Mouse (Mus musculus) forebrain, embryonic 15.5 days (tissue): ENCODE measurements around the gene Mettl27. TPM values are rescaled to one million over a fixed set of nuclear protein-coding genes. Genes with fewer than 3 reads are reported as not detected.

ENCODE experiments used
- ATAC-seq: fragments of 200-750 bp; cut with Nextera tagmentation; replicated peaks from 2 replicates; pipeline ENCODE4 v1.8.0; 2017; ENCODE audit warnings: mild to moderate bottlenecking, moderate TSS enrichment, moderate library complexity
- H3K27ac ChIP-seq: fragments of 300-500 bp; sonication (generic); replicated peaks from 2 replicates; pipeline ENCODE4 v1.5.1; 2015; ENCODE audit warnings: mild to moderate bottlenecking, inconsistent platforms
- H3K27me3 ChIP-seq: fragments of 300-500 bp; sonication (generic); 2 replicates; pipeline ENCODE4 v1.6.1; 2015; ENCODE audit warnings: inconsistent platforms
- H3K36me3 ChIP-seq: fragments of 300-500 bp; sonication (generic); 2 replicates; pipeline ENCODE4 v1.6.1; 2015; ENCODE audit warnings: mild to moderate bottlenecking, inconsistent platforms
- H3K4me1 ChIP-seq: fragments of 300-500 bp; sonication (generic); 2 replicates; pipeline ENCODE4 v1.6.1; 2015; ENCODE audit warnings: inconsistent platforms
- H3K4me2 ChIP-seq: fragments of 300-500 bp; sonication (generic); replicated peaks from 2 replicates; pipeline ENCODE4 v1.6.1; 2015; ENCODE audit warnings: mild to moderate bottlenecking, inconsistent platforms
- H3K4me3 ChIP-seq: fragments of 300-500 bp; sonication (generic); 2 replicates; pipeline ENCODE4 v1.5.1; 2015; ENCODE audit warnings: mild to moderate bottlenecking, inconsistent platforms
- H3K9ac ChIP-seq: fragments of 300-500 bp; sonication (generic); replicated peaks from 2 replicates; pipeline ENCODE4 v1.6.1; 2015; ENCODE audit warnings: mild to moderate bottlenecking, inconsistent platforms
- H3K9me3 ChIP-seq: fragments of 300-500 bp; sonication (generic); 2 replicates; pipeline ENCODE4 v1.6.1; 2016; ENCODE audit warnings: inconsistent platforms
- WGBS: fragments of 180-500 bp; shearing (Covaris S2); methylation state at CpG from one replicate; pipeline ENCODE4 v1.1.7; 2015; ENCODE audit warnings: mixed read lengths; 5-methylcytosine and 5-hydroxymethylcytosine counted together
- polyA plus RNA-seq: library from polyadenylated mRNA; unstranded; fragments of >200 nt; fragmentation: Nextera tagmentation; extraction: Ambion mirVana; gene quantifications from 2 replicates; pipeline ENCODE4 v1.2.1, GENCODE M21; 2015

The Mettl27 gene
- polyA plus RNA-seq, result 8.8 and 10.1 TPM in 2 replicates

DNA sequence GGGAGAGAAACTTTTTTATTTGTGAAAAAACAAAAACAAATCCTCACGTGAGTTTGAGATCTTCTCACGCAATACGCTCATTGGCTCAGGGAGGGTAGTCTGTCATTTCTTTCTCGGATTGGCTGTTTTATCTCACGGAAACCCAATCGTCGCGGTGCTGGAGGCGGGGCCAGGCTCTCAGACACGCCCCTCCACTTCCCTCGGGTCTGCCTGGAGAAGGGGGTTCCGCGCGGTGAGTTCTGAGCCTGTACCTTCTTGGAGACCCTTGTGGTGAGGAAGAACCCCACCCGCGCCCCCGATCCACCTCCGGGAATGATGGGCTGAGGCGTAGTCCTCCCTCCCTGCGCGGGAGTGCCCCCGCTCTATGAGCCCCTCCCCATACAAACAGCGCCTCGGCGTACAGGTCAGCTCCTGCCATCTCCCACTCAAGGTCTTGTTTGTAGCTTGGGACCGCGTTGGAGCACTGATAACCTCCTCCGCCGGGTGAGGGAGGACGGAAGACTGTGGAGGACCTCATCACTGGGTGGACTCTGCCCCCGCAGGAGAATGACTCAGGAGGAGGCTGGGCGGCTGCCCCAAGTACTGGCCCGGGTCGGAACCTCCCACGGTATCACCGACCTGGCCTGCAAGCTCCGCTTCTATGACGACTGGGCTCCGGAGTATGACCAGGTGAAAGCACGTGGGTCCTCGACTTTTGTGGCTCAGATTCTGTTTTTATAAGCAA lies at the start of gene Mettl27:
Gene Mettl27, plus strand, starts transcription at position 190 of the 724 bp plus-strand sequence.
- H3K27ac ChIP-seq, result peak within 1 kb of the TSS; percentile 50; the same call in 1 of the 2 replicates
- no peaks in the 10 kb centered on the region for H3K9me3 ChIP-seq
- peak; percentile 96 for ATAC-seq
- under 1% methylated on average over 41 of the region's 41 CpGs for WGBS
- peak within 1 kb of the TSS; percentile 77 for H3K9ac ChIP-seq
- H3K36me3 ChIP-seq, result no peaks in the 10 kb centered on the region
- no peaks in the 10 kb centered on the region for H3K27me3 ChIP-seq
- H3K4me3 ChIP-seq, result peak within 1 kb of the TSS; percentile 79
- peak within 1 kb of the TSS; percentile 98 for H3K4me2 ChIP-seq
- peaks cover 4% of the 10 kb centered on the region for H3K4me1 ChIP-seq

DNA sequence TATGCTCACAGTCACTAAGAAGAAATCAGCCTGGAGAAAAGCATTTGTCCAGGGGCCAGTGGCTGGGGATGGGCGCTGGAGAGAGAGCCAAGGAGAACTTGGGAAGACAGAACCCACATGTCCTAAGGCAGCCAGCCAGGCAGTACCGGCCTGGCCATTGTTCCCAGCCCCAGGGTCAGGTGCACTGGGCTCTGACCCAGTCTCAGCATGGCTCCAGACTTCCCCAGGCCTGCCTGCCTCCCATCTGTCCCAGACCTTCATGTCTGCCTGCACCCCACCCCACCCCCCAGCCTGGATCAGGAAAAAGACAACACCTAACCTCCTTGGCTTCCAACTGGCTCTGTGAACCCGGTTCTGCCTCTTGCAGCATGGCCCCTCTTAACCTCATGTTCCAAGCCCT lies 49.1 kb upstream of the Mettl27 start:
- no peaks in the 10 kb centered on the region for H3K27me3 ChIP-seq
- H3K9me3 ChIP-seq, result no peaks in the 10 kb centered on the region
- 72% methylated on average over 3 of the region's 3 CpGs for WGBS
- no peaks in the 10 kb centered on the region for H3K36me3 ChIP-seq
- no peak overlapping the region for H3K9ac ChIP-seq
- ATAC-seq, result no peak
- no peaks in the 10 kb centered on the region for H3K4me1 ChIP-seq
- no peak overlapping the region for H3K27ac ChIP-seq
- H3K4me3 ChIP-seq, result no peak overlapping the region
- H3K4me2 ChIP-seq, result no peak overlapping the region

DNA sequence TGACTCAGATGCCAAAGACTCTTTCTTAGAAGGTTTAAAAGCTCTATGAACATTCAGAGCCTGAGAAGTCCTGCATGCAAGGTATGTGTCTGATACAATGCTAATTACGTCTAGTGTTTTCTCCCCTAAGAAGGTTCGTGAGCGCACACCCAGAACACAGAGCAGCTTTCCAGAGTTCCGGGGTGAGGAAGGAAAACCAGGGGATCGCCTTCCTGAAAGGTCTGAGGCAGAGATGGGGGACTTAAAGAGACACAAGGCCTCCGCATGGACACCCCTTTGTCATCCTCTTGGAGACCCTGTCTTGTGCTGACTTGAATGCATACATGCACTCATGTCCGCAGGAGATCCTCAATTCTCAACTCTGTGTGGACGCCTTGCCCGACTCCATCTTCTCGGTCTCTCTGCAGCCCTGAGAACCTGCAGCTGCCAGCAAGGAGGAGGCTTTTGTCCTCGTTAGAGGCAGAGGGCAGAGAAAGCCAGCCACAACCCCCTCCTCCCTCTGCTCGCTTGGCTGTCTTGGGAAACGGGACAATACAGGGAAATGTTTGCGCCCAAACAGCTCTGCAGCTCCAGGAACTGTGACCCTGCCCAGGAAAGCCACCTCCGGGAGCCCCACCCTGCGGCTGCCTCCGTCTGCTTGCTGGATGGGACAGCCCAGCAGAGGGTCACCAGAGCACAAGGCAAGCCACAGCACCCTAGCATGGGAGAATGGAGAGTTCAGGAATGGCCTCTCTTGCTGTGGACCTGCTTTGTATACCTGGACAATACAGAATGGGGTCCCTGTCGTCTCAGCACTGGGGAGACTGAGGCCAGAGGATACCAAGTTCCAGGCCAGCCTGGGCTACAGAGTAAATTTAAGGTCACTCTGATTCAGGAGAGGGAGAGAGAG lies 44.5 kb upstream of the Mettl27 start:
- no peak for ATAC-seq
- WGBS, result 46% methylated on average over 18 of the region's 18 CpGs
- Histone ChIP-seq H3K4me1 (no peaks in the 10 kb centered on the region), H3K4me3 (no peak overlapping the region), H3K27ac (no peak overlapping the region), H3K27me3 (no peaks in the 10 kb centered on the region), H3K36me3 (no peaks in the 10 kb centered on the region), H3K9me3 (no peaks in the 10 kb centered on the region), H3K4me2 (no peak overlapping the region), H3K9ac (no peak overlapping the region)

- Histone ChIP-seq H3K9ac (no peak overlapping the region), H3K27me3 (no peaks in the 10 kb centered on the region), H3K9me3 (no peaks in the 10 kb centered on the region), H3K36me3 (no peaks in the 10 kb centered on the region), H3K4me1 (no peaks in the 10 kb centered on the region), H3K27ac (no peak overlapping the region), H3K4me3 (no peak overlapping the region), H3K4me2 (no peak overlapping the region)
- ATAC-seq, result no peak
- WGBS, result 91% methylated on average over 7 of the region's 7 CpGs
Observed at GRCm38 (mm10) chr5:134888505-134888904, 43.7 kb upstream of the Mettl27 start.

- Histone ChIP-seq H3K4me1 (no peaks in the 10 kb centered on the region), H3K9ac (no peak overlapping the region), H3K4me2 (no peak overlapping the region), H3K36me3 (no peaks in the 10 kb centered on the region), H3K27me3 (no peaks in the 10 kb centered on the region), H3K9me3 (no peaks in the 10 kb centered on the region), H3K27ac (no peak overlapping the region), H3K4me3 (no peak overlapping the region)
- 85% methylated on average over 6 of the region's 6 CpGs for WGBS
- no peak for ATAC-seq
Observed at GRCm38 (mm10) chr5:134890601-134891054, 41.5 kb upstream of the Mettl27 start.

DNA sequence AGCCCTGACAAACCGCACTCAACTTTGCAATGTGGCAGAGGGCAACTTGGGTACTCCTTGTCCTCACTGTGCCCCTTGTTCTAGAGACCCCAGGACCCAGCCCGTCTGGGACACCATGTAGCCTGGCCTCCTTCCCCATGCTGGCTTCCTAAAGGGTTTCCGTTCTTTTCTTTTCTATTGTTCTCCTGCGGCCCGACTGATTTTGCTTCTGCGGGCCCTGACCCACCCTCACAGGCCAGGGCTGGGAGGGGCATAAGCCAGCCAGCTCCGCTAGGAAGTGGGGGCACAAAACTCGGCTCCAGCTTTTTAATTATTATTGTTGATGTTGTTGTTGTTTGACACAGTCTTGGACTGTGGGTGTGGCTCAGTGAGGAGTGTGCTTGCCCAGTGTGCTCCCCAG lies 40.6 kb upstream of the Mettl27 start:
- Histone ChIP-seq H3K36me3 (no peaks in the 10 kb centered on the region), H3K27ac (no peak overlapping the region), H3K27me3 (no peaks in the 10 kb centered on the region), H3K4me1 (no peaks in the 10 kb centered on the region), H3K4me2 (no peak overlapping the region), H3K9ac (no peak overlapping the region), H3K4me3 (no peak overlapping the region), H3K9me3 (no peaks in the 10 kb centered on the region)
- WGBS, result 49% methylated on average over 8 of the region's 8 CpGs
- no peak for ATAC-seq

GRCm38 (mm10) chr5:134892717-134893116 lies 39.5 kb upstream of the Mettl27 start:
- H3K4me2 ChIP-seq, result no peak overlapping the region
- no peaks in the 10 kb centered on the region for H3K4me1 ChIP-seq
- no peak overlapping the region for H3K4me3 ChIP-seq
- no peak overlapping the region for H3K27ac ChIP-seq
- WGBS, result 82% methylated on average over 5 of the region's 5 CpGs
- H3K9me3 ChIP-seq, result no peaks in the 10 kb centered on the region
- no peak overlapping the region for H3K9ac ChIP-seq
- no peaks in the 10 kb centered on the region for H3K36me3 ChIP-seq
- no peak for ATAC-seq
- no peaks in the 10 kb centered on the region for H3K27me3 ChIP-seq

GRCm38 (mm10) chr5:134895291-134895690 lies 36.9 kb upstream of the Mettl27 start:
- WGBS, result 84% methylated on average over 8 of the region's 8 CpGs
- H3K27ac ChIP-seq, result no peak overlapping the region
- no peak overlapping the region for H3K4me3 ChIP-seq
- no peak overlapping the region for H3K4me2 ChIP-seq
- H3K36me3 ChIP-seq, result no peaks in the 10 kb centered on the region
- no peaks in the 10 kb centered on the region for H3K9me3 ChIP-seq
- no peak for ATAC-seq
- H3K9ac ChIP-seq, result no peak overlapping the region
- H3K27me3 ChIP-seq, result no peaks in the 10 kb centered on the region
- H3K4me1 ChIP-seq, result no peaks in the 10 kb centered on the region

GRCm38 (mm10) chr5:134896965-134897364 lies 35.2 kb upstream of the Mettl27 start:
- Histone ChIP-seq H3K4me2 (no peak overlapping the region), H3K36me3 (no peaks in the 10 kb centered on the region), H3K9ac (no peak overlapping the region), H3K27me3 (no peaks in the 10 kb centered on the region), H3K4me3 (no peak overlapping the region), H3K4me1 (no peaks in the 10 kb centered on the region), H3K9me3 (no peaks in the 10 kb centered on the region), H3K27ac (no peak overlapping the region)
- 89% methylated on average over 8 of the region's 8 CpGs for WGBS
- no peak for ATAC-seq

- no peaks in the 10 kb centered on the region for H3K9me3 ChIP-seq
- H3K9ac ChIP-seq, result no peak overlapping the region
- no peak overlapping the region for H3K4me3 ChIP-seq
- H3K4me2 ChIP-seq, result no peak overlapping the region
- ATAC-seq, result no peak
- H3K27me3 ChIP-seq, result no peaks in the 10 kb centered on the region
- WGBS, result 80% methylated on average over 17 of the region's 17 CpGs
- H3K36me3 ChIP-seq, result no peaks in the 10 kb centered on the region
- no peak overlapping the region for H3K27ac ChIP-seq
- no peaks in the 10 kb centered on the region for H3K4me1 ChIP-seq
Observed at GRCm38 (mm10) chr5:134897596-134897995, 34.6 kb upstream of the Mettl27 start.

DNA sequence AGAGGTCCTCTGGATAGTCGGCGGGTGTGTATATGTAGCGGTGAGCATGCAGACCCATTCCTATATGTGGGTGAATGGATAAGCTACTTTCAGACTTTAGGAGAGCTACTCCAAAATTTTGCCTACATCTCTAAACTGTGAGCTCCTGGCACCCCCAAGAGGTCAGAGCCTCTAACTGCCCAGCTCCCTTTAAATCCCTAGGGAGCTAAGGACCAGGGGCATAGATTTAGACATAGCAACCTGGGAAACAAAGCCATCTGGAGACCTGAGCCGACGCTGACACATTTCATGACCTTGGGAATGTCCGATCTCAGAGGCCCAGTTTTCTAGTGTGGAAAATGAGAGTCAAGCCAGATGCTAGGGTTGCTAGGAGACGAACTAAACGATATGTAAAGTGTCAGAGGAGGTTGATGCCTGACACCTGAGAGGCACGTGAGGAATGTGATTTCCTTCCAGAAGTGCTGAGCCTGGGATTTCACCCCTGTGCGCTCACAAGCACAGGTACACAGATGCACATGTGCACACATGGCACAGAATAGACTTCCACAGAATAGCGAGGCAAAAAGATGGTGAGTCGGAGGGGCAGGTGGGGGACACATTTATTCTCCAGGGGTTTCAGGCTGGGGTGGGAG lies 31.0 kb upstream of the Mettl27 start:
- no peak for ATAC-seq
- H3K27me3 ChIP-seq, result no peaks in the 10 kb centered on the region
- H3K4me2 ChIP-seq, result no peak overlapping the region
- H3K4me3 ChIP-seq, result no peak overlapping the region
- no peak overlapping the region for H3K9ac ChIP-seq
- no peaks in the 10 kb centered on the region for H3K9me3 ChIP-seq
- H3K4me1 ChIP-seq, result no peaks in the 10 kb centered on the region
- no peaks in the 10 kb centered on the region for H3K36me3 ChIP-seq
- H3K27ac ChIP-seq, result no peak overlapping the region
- WGBS, result 52% methylated on average over 12 of the region's 12 CpGs

DNA sequence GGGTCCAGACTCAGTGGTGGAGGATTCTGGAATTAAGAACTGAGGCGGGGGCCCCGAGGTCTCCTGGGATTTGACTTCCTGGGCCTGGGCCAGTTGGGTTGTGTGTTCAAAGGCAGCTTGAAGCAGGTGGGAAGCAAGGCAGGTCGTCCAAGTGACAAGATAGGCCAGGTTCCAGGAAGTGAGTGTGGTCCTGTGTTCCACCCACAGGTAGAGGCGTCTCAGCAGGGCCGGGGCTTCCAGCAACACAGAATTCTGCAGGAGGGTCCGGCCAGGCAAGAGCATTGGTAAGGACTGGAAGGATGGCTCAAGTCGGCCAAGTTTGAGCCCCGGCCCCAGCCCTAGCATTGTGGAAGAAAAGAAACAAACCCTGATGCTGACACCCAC lies 30.5 kb upstream of the Mettl27 start:
- ATAC-seq, result no peak
- Histone ChIP-seq H3K27me3 (no peaks in the 10 kb centered on the region), H3K4me3 (no peak overlapping the region), H3K4me1 (no peaks in the 10 kb centered on the region), H3K9ac (no peak overlapping the region), H3K9me3 (no peaks in the 10 kb centered on the region), H3K36me3 (no peaks in the 10 kb centered on the region), H3K27ac (no peak overlapping the region), H3K4me2 (no peak overlapping the region)
- WGBS, result 77% methylated on average over 8 of the region's 8 CpGs
